Mouse (Mus musculus): Measurements from ENCODE around the gene Sds.

DNA sequence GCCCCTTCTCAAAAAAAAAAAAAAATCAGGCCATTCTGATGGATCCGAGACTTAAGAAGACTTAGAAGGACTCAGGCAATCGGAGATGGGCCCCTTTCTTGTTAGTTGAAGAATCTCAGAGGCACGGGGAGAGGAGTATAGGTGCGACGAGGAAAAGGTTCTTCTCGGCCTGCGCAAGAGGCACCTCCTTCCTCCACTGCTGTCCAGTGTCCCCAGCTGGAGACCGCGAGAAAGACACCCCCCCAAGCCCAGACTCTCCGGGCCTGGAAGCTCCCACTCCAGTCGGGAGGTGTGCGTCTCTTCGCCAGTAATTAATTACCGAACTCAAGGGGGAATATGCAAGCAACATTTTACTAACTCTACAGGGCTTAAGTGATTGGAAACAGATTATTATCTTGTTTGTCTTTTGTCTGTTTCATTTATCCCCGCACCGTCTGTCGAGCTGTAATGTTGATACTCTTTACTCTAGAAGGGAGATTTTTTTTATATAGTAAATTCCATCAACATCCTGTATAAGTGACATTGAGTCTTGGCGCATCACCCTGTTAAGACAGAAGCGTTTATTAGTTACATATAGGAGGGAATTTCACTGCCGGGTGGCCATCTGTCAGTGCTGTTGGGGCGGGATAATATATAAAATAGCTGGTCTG lies 48.0 kb upstream of the Sds start:
- TF ChIP-seq TAL1 (IDR thresholded peaks at IDR 0.05; ENCODE audit: low read length) (no peak), GATA1 (IDR thresholded peaks at IDR 0.05; ENCODE audit: low read length) (no peak)
